Mouse (Mus musculus) intestine, embryonic 15.5 days (tissue): ENCODE measurements around the gene Gjc2. TPM values are rescaled to one million over a fixed set of nuclear protein-coding genes. Genes with fewer than 3 reads are reported as not detected.

ENCODE experiments used
- ATAC-seq: fragments of 200-750 bp; cut with Nextera tagmentation; 2 replicates; pipeline ENCODE4 v1.8.0; 2017; ENCODE audit warnings: moderate TSS enrichment, moderate library complexity
- H3K27ac ChIP-seq: fragments of 300-500 bp; sonication (generic); 2 replicates; pipeline ENCODE4 v1.5.1; 2015; ENCODE audit warnings: mild to moderate bottlenecking, inconsistent platforms
- H3K27me3 ChIP-seq: fragments of 300-500 bp; sonication (generic); replicated peaks from 2 replicates; pipeline ENCODE4 v1.6.1; 2015; ENCODE audit warnings: inconsistent platforms
- H3K36me3 ChIP-seq: fragments of 300-500 bp; sonication (generic); 2 replicates; pipeline ENCODE4 v1.6.1; 2015; ENCODE audit warnings: inconsistent platforms
- H3K4me1 ChIP-seq: fragments of 300-500 bp; sonication (generic); replicated peaks from 2 replicates; pipeline ENCODE4 v1.6.1; 2015; ENCODE audit warnings: inconsistent platforms
- H3K4me2 ChIP-seq: fragments of 300-500 bp; sonication (generic); replicated peaks from 2 replicates; pipeline ENCODE4 v1.6.1; 2015; ENCODE audit warnings: mild to moderate bottlenecking, inconsistent platforms
- H3K4me3 ChIP-seq: fragments of 300-500 bp; sonication (generic); replicated peaks from 2 replicates; pipeline ENCODE4 v1.5.1; 2015; ENCODE audit warnings: inconsistent platforms
- H3K9ac ChIP-seq: fragments of 300-500 bp; sonication (generic); 2 replicates; pipeline ENCODE4 v1.6.1; 2015; ENCODE audit warnings: inconsistent platforms
- H3K9me3 ChIP-seq: fragments of 300-500 bp; sonication (generic); 2 replicates; pipeline ENCODE4 v1.6.1; 2016; ENCODE audit warnings: inconsistent platforms
- WGBS: fragments of 180-500 bp; shearing (Covaris S2); methylation state at CpG from one replicate; pipeline ENCODE4 v1.1.7; 2015; 5-methylcytosine and 5-hydroxymethylcytosine counted together
- polyA plus RNA-seq: library from polyadenylated mRNA; unstranded; fragments of >200 nt; fragmentation: Nextera tagmentation; extraction: Ambion mirVana; gene quantifications from 2 replicates; pipeline ENCODE4 v1.2.1, GENCODE M21; 2015

Gene Gjc2
- polyA plus RNA-seq, 1 experiment from 2014 or later = 1.1 TPM

GRCm38 (mm10) chr11:59170549-59170948 is 12.5 kb downstream of the Gjc2 start:
- no peak for ATAC-seq
- 66% methylated on average over 4 of the region's 4 CpGs for WGBS

GRCm38 (mm10) chr11:59169807-59170206 is 13.2 kb downstream of the Gjc2 start:
- H3K4me2 ChIP-seq = no peak overlapping the region
- no peak overlapping the region for H3K27ac ChIP-seq
- no peak overlapping the region for H3K9ac ChIP-seq
- H3K36me3 ChIP-seq = no peaks in the 10 kb centered on the region
- WGBS = 53% methylated on average over 3 of the region's 3 CpGs
- no peak overlapping the region for H3K4me3 ChIP-seq
- ATAC-seq = no peak
- H3K4me1 ChIP-seq = no peaks in the 10 kb centered on the region
- no peaks in the 10 kb centered on the region for H3K9me3 ChIP-seq
- peaks cover 6% of the 10 kb centered on the region for H3K27me3 ChIP-seq

More at GRCm38 (mm10) chr11:59170549-59170948, 12.5 kb downstream of the Gjc2 start:
- no peak overlapping the region for H3K9ac ChIP-seq
- H3K4me3 ChIP-seq = no peak overlapping the region
- no peaks in the 10 kb centered on the region for H3K4me1 ChIP-seq
- H3K4me2 ChIP-seq = no peak overlapping the region
- peaks cover 14% of the 10 kb centered on the region for H3K27me3 ChIP-seq
- H3K27ac ChIP-seq = no peak overlapping the region
- H3K9me3 ChIP-seq = no peaks in the 10 kb centered on the region
- no peaks in the 10 kb centered on the region for H3K36me3 ChIP-seq

- no peaks in the 10 kb centered on the region for H3K27me3 ChIP-seq
- H3K9ac ChIP-seq = no peak overlapping the region
- peaks cover 12% of the 10 kb centered on the region; the same call in 1 of the 2 replicates for H3K4me1 ChIP-seq
- no peak overlapping the region for H3K4me3 ChIP-seq
- H3K4me2 ChIP-seq = no peak overlapping the region
- H3K36me3 ChIP-seq = no peaks in the 10 kb centered on the region
- no peak overlapping the region for H3K27ac ChIP-seq
- whole genome bisulfite sequencing = 66% methylated on average over 2 of the region's 2 CpGs
- ATAC-seq = no peak
- H3K9me3 ChIP-seq = no peaks in the 10 kb centered on the region
These were observed 17.3 kb downstream of the Gjc2 start for GRCm38 (mm10) chr11:59165616-59166241.

DNA sequence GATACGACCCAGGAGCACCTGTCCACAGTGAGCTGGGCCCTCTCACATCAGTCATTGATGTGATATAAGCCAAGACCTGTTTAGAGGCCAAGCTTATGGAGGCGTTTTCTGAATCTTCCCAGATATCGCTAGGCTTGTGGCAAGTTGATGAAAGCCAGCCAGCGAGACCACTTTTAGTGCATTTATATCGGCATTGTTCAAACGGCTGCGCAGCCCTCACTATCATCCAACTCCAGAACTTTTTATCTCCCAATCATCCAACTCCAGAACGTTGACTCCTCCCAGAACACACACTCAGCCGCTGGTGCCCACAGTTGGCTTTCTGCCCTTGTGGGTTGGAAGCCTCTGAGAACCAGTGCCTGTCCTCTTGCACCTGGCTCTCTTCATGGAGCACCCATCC is 18.6 kb downstream of the Gjc2 start:
- 77% methylated on average over 9 of the region's 9 CpGs for WGBS
- no peaks in the 10 kb centered on the region for H3K36me3 ChIP-seq
- no peak overlapping the region for H3K4me3 ChIP-seq
- no peaks in the 10 kb centered on the region for H3K27me3 ChIP-seq
- no peaks in the 10 kb centered on the region for H3K9me3 ChIP-seq
- no peak overlapping the region for H3K27ac ChIP-seq
- H3K4me2 ChIP-seq = peak overlapping the region; percentile 70
- ATAC-seq = no peak
- no peak overlapping the region for H3K9ac ChIP-seq
- peaks cover 12% of the 10 kb centered on the region; the same call in 1 of the 2 replicates for H3K4me1 ChIP-seq

DNA sequence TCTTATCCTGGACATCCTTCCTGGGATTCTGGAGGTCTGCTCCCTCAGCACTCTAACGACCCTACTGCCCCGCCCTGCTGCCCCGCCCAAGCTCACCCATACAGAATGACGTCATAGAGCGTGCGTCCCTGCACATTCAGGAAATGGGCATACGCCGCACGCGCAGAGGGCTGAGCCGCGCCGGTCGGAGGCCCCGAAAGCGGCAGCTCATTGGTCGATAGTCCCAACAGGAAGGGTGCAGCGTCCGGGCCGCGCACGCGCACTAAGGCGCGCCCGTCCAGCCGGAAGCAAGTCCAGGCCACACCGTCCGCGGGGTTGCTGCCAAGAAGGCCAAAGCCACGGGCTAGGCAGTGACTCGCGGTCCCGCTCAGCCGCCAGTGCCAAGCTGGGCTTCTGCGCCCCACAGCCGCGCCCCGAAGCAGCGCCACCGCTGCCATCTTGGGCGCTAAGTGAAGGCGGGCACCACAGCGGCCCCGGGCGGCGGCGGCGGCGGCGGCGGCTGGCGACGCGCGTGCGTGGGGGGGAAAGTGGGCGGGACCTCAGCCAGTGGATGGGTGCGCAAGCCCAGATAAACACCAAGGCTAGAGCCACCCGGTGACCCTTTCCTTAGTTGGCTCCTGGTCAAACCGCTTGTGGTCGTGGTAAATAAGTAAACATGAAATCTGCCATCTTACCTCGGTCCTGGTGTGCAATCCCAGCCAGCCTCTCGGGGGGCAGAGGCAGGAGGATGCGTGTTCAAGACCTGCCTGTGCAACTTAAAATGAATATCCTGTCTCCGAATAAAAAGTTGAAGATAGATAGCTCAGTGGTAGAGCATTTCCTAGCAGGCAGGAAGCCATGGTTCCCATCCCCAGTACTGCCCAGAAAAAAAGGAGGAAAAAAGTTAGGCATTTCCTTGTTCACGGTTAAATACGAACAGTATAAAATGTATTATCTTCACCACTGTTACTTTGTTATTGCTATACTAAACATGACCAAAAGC is 19.5 kb downstream of the Gjc2 start, which contains the start of gene Iba57:
TSS of gene Iba57 (minus strand) at position 485 of the 982 bp plus-strand sequence.
- no peaks in the 10 kb centered on the region for H3K9me3 ChIP-seq
- WGBS = 2% methylated on average over 68 of the region's 68 CpGs
- peak within 1 kb of the TSS; percentile 73 for H3K4me3 ChIP-seq
- peak within 1 kb of the TSS; percentile 99 for H3K27ac ChIP-seq
- peaks cover 12% of the 10 kb centered on the region; the same call in 1 of the 2 replicates for H3K4me1 ChIP-seq
- H3K36me3 ChIP-seq = no peaks in the 10 kb centered on the region
- ATAC-seq = peak; percentile 99
- H3K27me3 ChIP-seq = no peaks in the 10 kb centered on the region
- H3K4me2 ChIP-seq = peak within 1 kb of the TSS; percentile 70
- peak within 1 kb of the TSS; percentile 97 for H3K9ac ChIP-seq

DNA sequence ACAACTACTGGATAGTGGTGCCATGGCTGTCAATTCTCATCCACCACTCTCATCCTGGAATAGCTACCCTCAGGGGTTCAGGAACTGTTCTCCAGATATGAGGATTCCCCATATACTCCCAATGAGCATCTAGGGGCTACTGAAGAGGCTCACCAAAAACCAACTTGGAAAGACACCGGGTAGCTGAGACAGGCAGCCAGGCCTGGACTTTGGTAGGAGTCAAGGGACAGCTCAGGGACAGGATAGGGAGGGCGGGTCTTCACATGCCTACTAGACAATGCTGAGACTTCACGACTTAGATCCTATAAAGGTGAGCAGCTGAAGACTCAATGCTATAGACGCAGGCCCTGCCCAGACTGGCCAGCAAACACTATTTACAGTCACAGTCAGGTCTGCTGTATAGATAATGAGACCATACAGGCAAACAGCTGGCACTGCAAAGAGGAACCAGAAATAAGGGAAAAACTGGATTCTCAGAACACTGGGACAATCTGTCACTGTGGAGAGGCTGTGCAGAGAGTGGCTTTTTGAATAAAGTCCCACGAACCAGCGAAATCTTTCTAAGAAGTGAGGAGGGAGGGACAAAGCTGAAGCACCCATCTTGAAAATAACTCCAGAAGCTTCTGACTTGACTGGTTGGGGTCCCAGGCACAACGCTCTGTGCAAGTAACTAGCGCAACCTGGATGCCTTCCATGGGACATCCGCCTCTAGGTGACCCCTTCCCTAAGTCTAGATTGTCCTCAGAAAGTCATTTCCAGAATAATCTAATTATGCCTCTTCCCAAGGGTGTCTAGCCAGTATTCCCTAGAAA is 20.4 kb downstream of the Gjc2 start:
- Histone ChIP-seq H3K27me3 (no peaks in the 10 kb centered on the region), H3K9ac (peak overlapping the region; percentile 14), H3K36me3 (no peaks in the 10 kb centered on the region), H3K4me1 (peaks cover 12% of the 10 kb centered on the region; the same call in 1 of the 2 replicates), H3K9me3 (no peaks in the 10 kb centered on the region), H3K4me3 (peak overlapping the region; percentile 73), H3K4me2 (peak overlapping the region; percentile 70), H3K27ac (peak overlapping the region; percentile 66)
- 53% methylated on average over 9 of the region's 9 CpGs for WGBS
- no peak; the same call in 1 of the 2 replicates for ATAC-seq

DNA sequence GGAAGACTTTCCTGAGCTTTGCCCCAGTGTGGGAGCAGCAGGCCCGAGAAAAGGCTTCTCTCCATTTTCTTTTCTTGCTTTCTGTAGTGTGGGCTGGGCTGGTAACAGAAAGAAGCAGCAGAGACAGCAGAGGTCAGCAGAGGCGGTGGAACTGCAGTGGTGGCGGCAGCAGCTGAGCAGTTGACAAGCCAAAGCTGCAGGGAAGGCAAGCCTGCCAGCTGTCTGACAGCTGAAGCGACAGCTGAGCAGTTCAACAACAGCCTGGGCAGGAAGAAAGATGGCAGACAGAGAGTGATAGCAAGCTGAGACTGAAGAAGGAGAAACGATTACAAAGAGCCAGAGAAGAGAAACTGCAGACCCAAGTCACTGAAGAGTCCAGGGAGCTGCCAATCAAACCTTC is 21.6 kb downstream of the Gjc2 start:
- 67% methylated on average over 5 of the region's 5 CpGs for WGBS
- Histone ChIP-seq H3K4me3 (no peak overlapping the region), H3K4me1 (peaks cover 12% of the 10 kb centered on the region; the same call in 1 of the 2 replicates), H3K27me3 (no peaks in the 10 kb centered on the region), H3K36me3 (no peaks in the 10 kb centered on the region; the same call in 1 of the 2 replicates), H3K9ac (no peak overlapping the region), H3K9me3 (no peaks in the 10 kb centered on the region), H3K4me2 (no peak overlapping the region), H3K27ac (no peak overlapping the region)
- no peak for ATAC-seq

GRCm38 (mm10) chr11:59159558-59159957 is 23.5 kb downstream of the Gjc2 start:
- Histone ChIP-seq H3K4me1 (peaks cover 12% of the 10 kb centered on the region; the same call in 1 of the 2 replicates), H3K36me3 (no peaks in the 10 kb centered on the region; the same call in 1 of the 2 replicates), H3K27ac (no peak overlapping the region), H3K27me3 (no peaks in the 10 kb centered on the region), H3K4me2 (no peak overlapping the region), H3K4me3 (no peak overlapping the region), H3K9me3 (no peaks in the 10 kb centered on the region), H3K9ac (no peak overlapping the region)
- WGBS = 89% methylated on average over 4 of the region's 4 CpGs
- ATAC-seq = no peak

DNA sequence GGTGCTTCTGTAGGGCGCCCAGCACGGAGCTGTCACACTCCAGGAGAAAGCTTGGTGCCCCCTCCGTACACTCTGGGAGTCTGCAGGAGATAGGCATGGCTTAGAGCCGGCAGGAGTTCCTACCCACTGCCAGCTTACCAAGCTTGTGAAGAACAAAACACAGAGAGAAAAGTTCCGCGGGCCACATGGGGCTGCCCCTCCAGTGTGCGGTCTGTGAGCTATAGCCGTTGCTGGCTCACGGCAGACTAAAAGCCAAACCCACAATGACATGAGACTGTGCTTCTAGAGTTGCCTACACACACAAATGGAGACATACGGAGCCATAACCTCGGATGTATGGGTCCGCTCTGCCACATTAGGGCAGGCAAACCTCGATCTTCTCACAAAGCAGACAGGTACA is 23.9 kb downstream of the Gjc2 start:
- no peak for ATAC-seq
- WGBS = 91% methylated on average over 13 of the region's 13 CpGs
- H3K27ac ChIP-seq = no peak overlapping the region
- H3K9me3 ChIP-seq = no peaks in the 10 kb centered on the region
- H3K36me3 ChIP-seq = no peaks in the 10 kb centered on the region; the same call in 1 of the 2 replicates
- no peak overlapping the region for H3K4me2 ChIP-seq
- H3K27me3 ChIP-seq = no peaks in the 10 kb centered on the region
- H3K9ac ChIP-seq = no peak overlapping the region
- H3K4me1 ChIP-seq = peaks cover 8% of the 10 kb centered on the region; the same call in 1 of the 2 replicates
- H3K4me3 ChIP-seq = no peak overlapping the region

DNA sequence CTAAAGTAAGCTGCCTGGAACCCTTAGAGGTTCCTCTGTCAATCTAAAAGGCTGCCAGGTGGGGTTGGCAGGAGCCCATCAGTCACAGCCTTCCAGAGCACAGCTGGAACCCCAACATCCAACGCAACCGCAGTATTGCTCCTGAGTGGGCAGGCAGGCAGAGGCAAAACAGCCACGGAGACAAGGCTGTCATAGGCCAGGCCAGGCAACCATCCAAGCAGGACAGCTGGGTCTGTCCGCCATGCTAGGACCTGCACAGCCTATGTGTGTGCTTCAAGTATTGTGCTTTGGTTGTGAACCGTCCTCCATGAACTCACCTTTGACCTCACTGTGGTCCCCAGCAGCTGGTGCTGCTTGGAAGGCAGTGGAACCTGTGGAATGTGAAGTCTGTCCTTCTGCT is 27.1 kb downstream of the Gjc2 start:
- WGBS = 89% methylated on average over 5 of the region's 5 CpGs
- no peak overlapping the region for H3K9ac ChIP-seq
- H3K27ac ChIP-seq = no peak overlapping the region
- no peaks in the 10 kb centered on the region for H3K4me1 ChIP-seq
- H3K4me3 ChIP-seq = no peak overlapping the region
- no peaks in the 10 kb centered on the region for H3K27me3 ChIP-seq
- no peak overlapping the region for H3K4me2 ChIP-seq
- ATAC-seq = no peak
- H3K36me3 ChIP-seq = no peaks in the 10 kb centered on the region; the same call in 1 of the 2 replicates
- H3K9me3 ChIP-seq = no peaks in the 10 kb centered on the region

DNA sequence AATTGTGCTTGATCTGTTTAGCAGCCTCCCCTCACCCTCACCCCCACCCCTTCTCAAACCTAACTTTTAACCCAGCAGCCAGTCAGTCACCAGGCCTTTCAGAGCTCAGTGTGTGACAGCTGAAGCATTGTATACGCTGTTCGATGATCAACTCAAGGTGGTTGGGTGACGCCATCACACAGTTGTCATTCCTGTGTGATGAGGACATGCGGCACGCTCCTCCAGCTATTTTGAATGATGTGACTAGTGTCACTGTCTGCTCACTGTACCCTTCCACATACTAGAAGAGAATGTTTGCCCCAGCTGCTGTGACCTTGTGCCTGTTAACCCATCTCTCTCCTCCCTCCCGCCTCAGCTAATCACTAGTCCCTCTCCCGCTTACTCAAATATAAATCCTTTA is 28.8 kb downstream of the Gjc2 start:
- H3K4me2 ChIP-seq = no peak overlapping the region
- ATAC-seq = no peak
- H3K27me3 ChIP-seq = no peaks in the 10 kb centered on the region
- H3K9me3 ChIP-seq = no peaks in the 10 kb centered on the region
- 80% methylated on average over 7 of the region's 7 CpGs for WGBS
- no peaks in the 10 kb centered on the region; the same call in 1 of the 2 replicates for H3K36me3 ChIP-seq
- H3K4me3 ChIP-seq = no peak overlapping the region
- no peaks in the 10 kb centered on the region for H3K4me1 ChIP-seq
- no peak overlapping the region for H3K9ac ChIP-seq
- no peak overlapping the region for H3K27ac ChIP-seq
